Mouse (Mus musculus) hindlimb bud, embryonic 11.5 days (tissue): Measurements from ENCODE around the gene Tgm5.
"Not testable (repeated sequence)": the region's sequence is repeated elsewhere in the genome, so short reads cannot be mapped to it uniquely, and the experiment has no call there.

Source experiments
- DNase-seq: peaks from one replicate; pipeline ENCODE4 v3.0.0-alpha.2; 2012; ENCODE audit warnings: low read depth, low spot score; ENCODE audit errors: extremely low spot score

The Tgm5 gene

GRCm38 (mm10) chr2:121045653-121046052, 40.0 kb downstream of the Tgm5 start:
- no peak for DNase-seq

DNA sequence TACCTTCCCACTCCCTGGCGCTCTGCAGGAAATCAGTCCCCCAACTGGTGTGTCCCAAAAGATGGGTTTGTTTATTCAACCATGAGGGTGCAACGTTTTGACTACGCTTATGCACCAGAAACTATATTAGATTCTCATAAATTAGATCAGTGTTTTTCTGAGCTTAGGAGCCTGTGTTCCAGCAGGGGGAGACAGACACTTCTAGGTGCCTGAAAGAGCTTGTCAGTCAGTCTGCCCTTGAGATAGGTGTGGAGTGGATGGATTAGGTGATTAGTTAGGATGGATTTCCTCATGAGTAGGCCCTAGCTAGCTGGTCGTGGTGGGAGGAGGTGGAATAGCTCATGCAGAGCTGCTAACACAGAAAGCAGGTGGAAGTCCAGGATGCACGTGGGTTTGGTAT, 44.5 kb downstream of the Tgm5 start:
- DNase-seq = no peak

- DNase-seq = no peak
Measured at GRCm38 (mm10) chr2:121039382-121039781, 46.3 kb downstream of the Tgm5 start.

- not testable (repeated sequence) for DNase-seq
Measured at GRCm38 (mm10) chr2:121038851-121039250, 46.8 kb downstream of the Tgm5 start.

GRCm38 (mm10) chr2:121036733-121037341, 48.8 kb downstream of the Tgm5 start, which contains the start of gene Epb42:
Epb42 (minus strand) TSS chr2:121037072.
- no peak for DNase-seq

GRCm38 (mm10) chr2:121022918-121023317, 62.7 kb downstream of the Tgm5 start:
- DNase-seq = no peak

- DNase-seq = no peak
Measured at GRCm38 (mm10) chr2:121017151-121017550, 68.5 kb downstream of the Tgm5 start.

DNA sequence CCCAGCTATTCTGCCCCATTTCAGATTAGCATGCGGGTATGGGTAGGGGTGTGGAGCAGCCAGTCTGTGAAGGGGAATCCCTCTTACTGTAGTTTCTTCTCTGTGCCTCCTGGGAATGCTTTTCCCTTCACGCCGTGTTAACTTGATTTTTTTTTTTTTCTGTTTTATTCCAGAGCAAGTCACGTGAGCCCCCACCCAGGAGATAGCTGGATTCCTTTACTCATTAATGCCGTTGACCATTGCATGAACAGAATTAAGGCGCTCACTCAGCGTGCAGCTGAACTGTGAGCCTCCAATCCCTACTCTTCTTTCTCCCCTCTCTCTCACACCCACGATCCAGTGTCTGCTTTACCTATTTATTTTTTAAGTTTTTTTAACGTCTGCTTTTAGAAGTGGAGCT, 69.4 kb downstream of the Tgm5 start:
- DNase-seq = no peak

- DNase-seq = no peak
Measured at GRCm38 (mm10) chr2:121015507-121015906, 70.1 kb downstream of the Tgm5 start.

- no peak for DNase-seq
Measured at GRCm38 (mm10) chr2:121012676-121013075, 73.0 kb downstream of the Tgm5 start.

DNA sequence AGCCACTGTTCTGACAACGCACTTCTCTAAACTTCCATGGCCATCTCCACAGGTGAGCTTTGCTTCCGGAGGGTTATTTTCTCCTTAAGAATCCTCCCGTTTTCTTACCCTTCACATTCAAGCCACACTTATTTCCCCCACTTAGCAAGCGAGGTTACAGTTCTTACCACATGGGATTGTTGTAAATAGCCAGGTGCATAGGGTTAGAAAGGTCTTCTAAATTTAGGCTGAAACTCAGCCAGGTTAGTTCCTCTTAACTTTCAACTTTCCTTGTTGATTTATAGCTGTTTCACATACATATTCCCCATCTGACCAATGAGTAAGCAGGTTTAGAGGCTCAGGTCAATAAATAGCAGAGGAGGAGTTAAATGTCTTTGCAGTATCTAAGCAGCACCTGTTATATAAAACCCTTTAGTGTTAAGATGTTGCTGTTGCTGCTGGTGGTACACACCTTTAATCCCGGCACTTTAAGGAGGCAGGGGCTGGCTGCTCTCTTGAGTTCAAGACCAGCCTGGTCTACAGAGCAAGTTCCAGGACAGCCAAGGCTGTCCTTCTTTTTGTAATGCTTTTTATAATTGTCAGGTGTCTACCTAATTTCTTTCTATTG, 76.5 kb downstream of the Tgm5 start:
- no peak for DNase-seq

- no peak for DNase-seq
Measured at GRCm38 (mm10) chr2:121008664-121009007, 77.0 kb downstream of the Tgm5 start.

- DNase-seq = peak; percentile 35
Measured at GRCm38 (mm10) chr2:121007925-121008663, 77.5 kb downstream of the Tgm5 start, which contains the start of gene Ccndbp1. Ccndbp1 (plus strand) TSS chr2:121008403.

DNA sequence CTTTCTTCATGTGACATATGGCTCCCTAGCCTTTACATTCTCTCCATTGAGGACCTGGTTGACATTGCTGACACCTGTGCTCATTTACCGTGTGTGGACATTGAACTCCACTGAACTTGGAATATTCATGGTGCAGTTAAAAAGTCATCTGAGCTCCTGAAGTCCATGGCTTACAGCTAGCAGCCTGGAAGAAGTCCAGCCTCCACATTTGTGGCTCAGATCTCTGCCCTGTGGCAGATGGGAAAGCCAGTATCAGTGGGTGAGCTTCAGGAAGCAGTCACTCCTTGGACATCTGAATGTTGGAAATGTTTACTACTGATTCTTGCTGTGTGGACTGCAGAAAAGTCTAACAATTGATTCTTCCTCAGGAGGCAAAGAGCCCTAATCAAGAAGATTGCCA, 78.7 kb downstream of the Tgm5 start:
- DNase-seq = no peak

DNA sequence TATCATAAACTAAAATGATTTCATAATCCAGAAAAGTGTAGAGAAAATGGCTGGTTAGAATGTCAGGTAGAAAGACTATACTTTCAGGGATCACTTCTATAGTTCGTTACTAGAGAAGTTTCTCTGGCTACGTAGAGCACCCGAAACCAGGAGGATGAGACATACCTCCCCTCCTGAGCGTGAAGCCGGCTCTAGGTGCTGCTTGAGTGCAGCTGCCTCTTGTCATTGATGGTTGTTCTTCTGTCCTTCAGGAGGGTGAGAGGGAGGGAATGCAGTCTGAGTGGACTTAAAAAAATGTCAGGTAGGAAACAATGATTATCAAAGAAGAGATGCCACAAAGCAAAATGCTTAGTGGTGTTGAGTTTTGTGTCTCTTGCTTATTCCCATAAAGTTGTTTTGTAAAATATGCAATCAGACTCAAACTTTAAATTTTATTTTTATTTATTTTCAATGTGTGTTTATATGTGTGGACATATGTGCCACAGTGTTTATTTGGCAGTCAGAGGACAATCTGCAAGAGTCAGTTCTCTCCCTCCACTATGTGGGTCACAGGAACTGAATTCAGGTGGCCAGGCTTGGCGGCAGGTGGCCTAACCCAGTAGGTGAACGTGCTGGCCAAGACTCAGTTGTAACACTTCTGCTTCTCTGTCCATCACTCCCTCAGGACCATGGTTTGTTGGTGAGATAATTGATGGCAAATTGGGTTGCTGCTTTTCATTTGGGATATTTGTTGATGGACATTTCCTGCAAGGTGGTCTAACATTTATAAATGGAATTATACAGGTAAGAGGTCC, 81.4 kb downstream of the Tgm5 start:
- DNase-seq = no peak

- DNase-seq = no peak
Measured at GRCm38 (mm10) chr2:121003586-121003985, 82.1 kb downstream of the Tgm5 start.

DNA sequence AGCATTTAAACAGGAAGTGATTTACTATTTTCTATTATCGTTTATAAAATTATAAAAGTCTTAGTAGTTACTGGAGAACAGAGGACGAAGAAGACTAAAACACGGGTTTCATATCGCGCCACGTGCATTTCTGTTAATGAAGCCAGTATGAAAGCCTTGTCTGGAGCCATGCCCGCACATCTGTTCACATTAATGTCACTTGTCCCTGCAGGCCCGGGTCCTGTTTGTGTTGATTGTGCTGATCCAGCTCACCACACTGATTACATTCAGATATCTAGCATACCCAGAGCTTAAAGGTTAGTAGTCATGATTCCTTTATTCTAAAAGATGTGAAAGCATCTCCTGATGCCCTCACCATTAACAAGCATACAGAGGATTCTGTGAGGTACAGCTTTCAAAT, 86.8 kb downstream of the Tgm5 start:
- no peak for DNase-seq

DNA sequence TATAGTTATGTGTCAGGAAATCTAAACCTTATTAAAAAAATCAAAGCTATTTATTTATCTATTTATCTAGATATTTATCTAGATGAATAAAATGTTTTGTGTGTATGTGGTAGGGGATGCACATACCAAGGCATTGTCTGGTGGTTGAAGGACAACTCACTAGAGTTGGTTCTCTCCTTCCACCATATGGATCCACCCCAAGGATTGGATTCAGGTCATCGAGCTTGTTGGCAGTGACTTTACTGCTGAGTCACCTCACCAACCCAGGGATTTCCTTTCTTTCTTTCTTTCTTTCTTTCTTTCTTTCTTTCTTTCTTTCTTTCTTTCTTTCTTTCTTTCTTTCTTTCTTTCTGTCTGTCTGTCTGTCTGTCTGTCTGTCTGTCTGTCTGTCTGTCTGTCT, 89.0 kb downstream of the Tgm5 start:
- not testable (repeated sequence) for DNase-seq
